Comparison of ENCODE assay signal across 9 mouse cellular contexts in genomic region chr7:137321141-137321813, GRCm38 (mm10). TPM values are rescaled to one million over a fixed set of nuclear protein-coding genes. Genes with fewer than 3 reads are reported as not detected.
A peak's percentile ranks its signal among the peaks of the same experiment; 100 is the strongest.
DNase-seq lines count a peak whose midpoint lies in the region; ATAC-seq lines count a peak whose summit lies in the region.
"Had no signal": no experiment of that assay in that cellular context is flagged by ENCODE, and none has a peak within 500 bp of the region (broad histone marks: within the 10 kb centered on the region; RNA-seq: fewer than 3 reads in every experiment).

No protein-coding gene starts in this region.

- H3K4me3 ChIP-seq in forebrain, embryonic 11.5 days (ENCODE audit: low read depth, low read length) = peak overlapping the region; percentile 16
- no peak overlapping the region for H3K4me3 ChIP-seq in liver, embryonic 12.5 days
- H3K4me3 ChIP-seq in neural tube, embryonic 12.5 days = peak overlapping the region; percentile 51

- peaks cover 28% of the 10 kb centered on the region for H3K4me1 ChIP-seq in forebrain, embryonic 11.5 days (replicated peaks; ENCODE audit: control insufficient read depth, insufficient read depth, low read length)
- peaks cover 8% of the 10 kb centered on the region; the same call in 1 of the 2 replicates for H3K4me1 ChIP-seq in liver, embryonic 12.5 days
- peaks cover 60% of the 10 kb centered on the region for H3K4me1 ChIP-seq in neural tube, embryonic 12.5 days

- peak; percentile 52; the same call in 1 of the 2 replicates for ATAC-seq in forebrain, embryonic 11.5 days (replicated peaks; ENCODE audit: low FRiP score)
- peak; percentile 39 to 56; a peak in 2 of 4 replicates for ATAC-seq in hematopoietic stem cell, adult 5-6 weeks (replicated peaks in 1 of 2; ENCODE audit: insufficient read depth in 1 of 2, low FRiP score in 2 of 2, low TSS enrichment in 1 of 2, low read depth in 1 of 2, poor library complexity in 2 of 2, severe bottlenecking in 2 of 2)
- no peak for ATAC-seq in liver, embryonic 12.5 days
- peak; percentile 51 for ATAC-seq in neural tube, embryonic 12.5 days (ENCODE audit: low FRiP score, low read depth)
- ATAC-seq in erythroblast, adult 5-6 weeks (replicated peaks; ENCODE audit: low FRiP score, poor library complexity, severe bottlenecking) = no peak

- H3K27ac ChIP-seq in forebrain, embryonic 11.5 days (ENCODE audit: low read depth, low read length) = no peak overlapping the region
- H3K27ac ChIP-seq in liver, embryonic 12.5 days = no peak overlapping the region
- no peak overlapping the region for H3K27ac ChIP-seq in neural tube, embryonic 12.5 days

- DNase-seq in cerebellum, postnatal 14 days = peak; percentile 79
- DNase-seq in cerebellum, adult 11 months = no peak
- DNase-seq in NIH3T3 (ENCODE audit: low read depth) = peak; percentile 79
- peak; percentile 88 for DNase-seq in forebrain, embryonic 11.5 days (ENCODE audit: low spot score)

- peak overlapping the region; percentile 45 for H3K4me2 ChIP-seq in forebrain, embryonic 11.5 days (ENCODE audit: low read depth, low read length, severe bottlenecking)
- H3K4me2 ChIP-seq in liver, embryonic 12.5 days = peak overlapping the region; percentile 16
- peak overlapping the region; percentile 64 for H3K4me2 ChIP-seq in neural tube, embryonic 12.5 days (replicated peaks)

- no peaks in the 10 kb centered on the region for H3K9me3 ChIP-seq in forebrain, embryonic 11.5 days (ENCODE audit: control insufficient read depth, low read length)
- H3K9me3 ChIP-seq in liver, embryonic 12.5 days (replicated peaks) = no peaks in the 10 kb centered on the region
- no peaks in the 10 kb centered on the region for H3K9me3 ChIP-seq in neural tube, embryonic 12.5 days

- H3K36me3 ChIP-seq in forebrain, embryonic 11.5 days (ENCODE audit: control insufficient read depth, insufficient read depth, low read length) = no peaks in the 10 kb centered on the region
- no peaks in the 10 kb centered on the region for H3K36me3 ChIP-seq in liver, embryonic 12.5 days
- H3K36me3 ChIP-seq in neural tube, embryonic 12.5 days = no peaks in the 10 kb centered on the region

- peaks cover 88% of the 10 kb centered on the region for H3K27me3 ChIP-seq in forebrain, embryonic 11.5 days (ENCODE audit: control insufficient read depth, insufficient read depth, low read length)
- peaks cover 96% of the 10 kb centered on the region for H3K27me3 ChIP-seq in liver, embryonic 12.5 days (replicated peaks)
- H3K27me3 ChIP-seq in neural tube, embryonic 12.5 days (replicated peaks) = peaks cover 79% of the 10 kb centered on the region

- no peak overlapping the region for H3K9ac ChIP-seq in forebrain, embryonic 11.5 days (ENCODE audit: low read length)
- no peak overlapping the region for H3K9ac ChIP-seq in liver, embryonic 12.5 days
- H3K9ac ChIP-seq in neural tube, embryonic 12.5 days = peak overlapping the region; percentile 44; the same call in 1 of the 2 replicates

- under 1% methylated on average over 51 of the region's 52 CpGs for WGBS in forebrain, embryonic 11.5 days
- WGBS in liver, embryonic 12.5 days (ENCODE audit: insufficient replicate concordance) = 1% methylated on average over 52 of the region's 52 CpGs
- WGBS in neural tube, embryonic 12.5 days = under 1% methylated on average over 52 of the region's 52 CpGs

RNA-seq across cellular contexts. Expression of gene Ebf3, which starts 7.0 kb away (rescaled TPM):
- 2.9 and 3.6 TPM in 2 replicates for polyA plus RNA-seq in forebrain, embryonic 11.5 days (2014; fragmentation: Nextera tagmentation; extraction: Ambion mirVana)
- total RNA-seq in hematopoietic stem cell, adult 5-6 weeks (2017) = 1.8 TPM in 1 of 2 replicates, not detected in the other
- 0.07 and 0.10 TPM in 2 replicates for polyA plus RNA-seq in liver, embryonic 12.5 days (2016; fragmentation: Nextera tagmentation; extraction: Ambion mirVana)
- 19.1 and 20.0 TPM in 2 replicates for polyA plus RNA-seq in neural tube, embryonic 12.5 days (2016; fragmentation: Nextera tagmentation; extraction: Ambion mirVana)
- total RNA-seq in erythroblast, adult 5-6 weeks (2015; ENCODE audit: low replicate concordance) = 0.84 TPM in 1 of 2 replicates, not detected in the other
- 0.17 TPM in 1 of 2 replicates, not detected in the other for total RNA-seq in erythroblast, adult 5-6 weeks (2017; ENCODE audit: low replicate concordance)
- total RNA-seq: MEL had no signal

Comparison
In these comparisons a context has a peak if more than half of its experiments do, and no peak if none do; other contexts are left out.
1. ATAC-seq: peak in forebrain, embryonic 11.5 days (single experiment), hematopoietic stem cell, adult 5-6 weeks (2 of 2) and neural tube, embryonic 12.5 days (single experiment); none in liver, embryonic 12.5 days (single experiment) and erythroblast, adult 5-6 weeks (single experiment).
2. Peak in every context shown above with its lines, with median percentiles within 50 percentile points of each other: H3K4me2 ChIP-seq.